Mouse (Mus musculus): ENCODE data around the gene March10. TPM values are rescaled to one million over a fixed set of nuclear protein-coding genes. Genes with fewer than 3 reads are reported as not detected.

Gene March10
- polyA plus RNA-seq, 1 experiment from 2014 or later = not detected

GRCm38 (mm10) chr11:105409408-105409807, 47.1 kb downstream of the March10 start:
- H3K9ac ChIP-seq (ENCODE audit: low read depth, low read length) = no peak overlapping the region
- H3K4me2 ChIP-seq (ENCODE audit: low read depth, low read length) = no peak overlapping the region
- no peaks in the 10 kb centered on the region for H3K9me3 ChIP-seq (replicated peaks; ENCODE audit: control insufficient read depth, low read length)
- H3K27ac ChIP-seq (ENCODE audit: low read length) = no peak overlapping the region
- no peak for ATAC-seq (ENCODE audit: low read depth)
- H3K4me3 ChIP-seq (ENCODE audit: low read depth, low read length) = no peak overlapping the region
- no peaks in the 10 kb centered on the region; the same call in 1 of the 2 replicates for H3K27me3 ChIP-seq (ENCODE audit: control insufficient read depth, insufficient read depth, low read depth, low read length)
- 71% methylated on average over 11 of the region's 11 CpGs for WGBS (ENCODE audit: insufficient replicate concordance)
- no peaks in the 10 kb centered on the region for H3K36me3 ChIP-seq (ENCODE audit: control insufficient read depth, insufficient read depth)
- H3K4me1 ChIP-seq (ENCODE audit: control insufficient read depth, low read depth, low read length) = no peaks in the 10 kb centered on the region

GRCm38 (mm10) chr11:105407846-105408441, 48.6 kb downstream of the March10 start:
- Histone ChIP-seq H3K27ac (ENCODE audit: low read length) (no peak overlapping the region), H3K4me2 (ENCODE audit: low read depth, low read length) (no peak overlapping the region), H3K36me3 (ENCODE audit: control insufficient read depth, insufficient read depth) (no peaks in the 10 kb centered on the region), H3K9ac (ENCODE audit: low read depth, low read length) (no peak overlapping the region), H3K4me3 (ENCODE audit: low read depth, low read length) (no peak overlapping the region), H3K9me3 (replicated peaks; ENCODE audit: control insufficient read depth, low read length) (no peaks in the 10 kb centered on the region), H3K4me1 (ENCODE audit: control insufficient read depth, low read depth, low read length) (no peaks in the 10 kb centered on the region), H3K27me3 (ENCODE audit: control insufficient read depth, insufficient read depth, low read depth, low read length) (no peaks in the 10 kb centered on the region; the same call in 1 of the 2 replicates)
- no peak for ATAC-seq (ENCODE audit: low read depth)
- WGBS (ENCODE audit: insufficient replicate concordance) = 60% methylated on average over 6 of the region's 6 CpGs

GRCm38 (mm10) chr11:105402355-105402754, 54.2 kb downstream of the March10 start:
- no peaks in the 10 kb centered on the region for H3K27me3 ChIP-seq (ENCODE audit: control insufficient read depth, insufficient read depth, low read depth, low read length)
- ATAC-seq (ENCODE audit: low read depth) = no peak
- H3K36me3 ChIP-seq (ENCODE audit: control insufficient read depth, insufficient read depth) = no peaks in the 10 kb centered on the region
- no peak overlapping the region for H3K4me2 ChIP-seq (ENCODE audit: low read depth, low read length)
- H3K27ac ChIP-seq (ENCODE audit: low read length) = no peak overlapping the region
- H3K9ac ChIP-seq (ENCODE audit: low read depth, low read length) = no peak overlapping the region
- no peaks in the 10 kb centered on the region for H3K9me3 ChIP-seq (replicated peaks; ENCODE audit: control insufficient read depth, low read length)
- H3K4me3 ChIP-seq (ENCODE audit: low read depth, low read length) = no peak overlapping the region
- 47% methylated on average over 9 of the region's 9 CpGs for WGBS (ENCODE audit: insufficient replicate concordance)
- no peaks in the 10 kb centered on the region for H3K4me1 ChIP-seq (ENCODE audit: control insufficient read depth, low read depth, low read length)

DNA sequence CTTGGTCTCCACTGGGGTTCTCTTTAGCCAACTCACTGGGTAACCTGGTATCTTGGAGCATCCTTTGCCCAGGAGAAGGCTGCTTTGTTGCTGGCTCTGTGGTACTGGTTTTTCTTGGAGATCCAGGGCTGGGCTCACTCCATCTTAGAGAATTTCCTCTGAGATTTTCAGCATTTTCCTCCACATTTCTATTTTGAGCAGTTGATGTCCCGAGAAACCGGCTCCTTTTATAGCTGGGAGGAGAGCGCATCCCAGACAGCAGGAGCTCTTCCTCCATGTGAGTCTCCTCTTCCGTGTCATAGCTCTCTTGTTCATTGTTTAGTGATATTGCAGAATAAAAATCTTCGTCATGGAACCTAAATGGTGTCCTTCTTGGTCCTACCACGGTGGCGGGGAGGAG, 66.2 kb downstream of the March10 start:
- no peak overlapping the region for H3K4me2 ChIP-seq (ENCODE audit: low read depth, low read length)
- no peaks in the 10 kb centered on the region for H3K27me3 ChIP-seq (ENCODE audit: control insufficient read depth, insufficient read depth, low read depth, low read length)
- H3K27ac ChIP-seq (ENCODE audit: low read length) = no peak overlapping the region
- no peak for ATAC-seq (ENCODE audit: low read depth)
- H3K4me3 ChIP-seq (ENCODE audit: low read depth, low read length) = no peak overlapping the region
- H3K9me3 ChIP-seq (replicated peaks; ENCODE audit: control insufficient read depth, low read length) = no peaks in the 10 kb centered on the region
- H3K36me3 ChIP-seq (ENCODE audit: control insufficient read depth, insufficient read depth) = no peaks in the 10 kb centered on the region
- 76% methylated on average over 7 of the region's 7 CpGs for WGBS (ENCODE audit: insufficient replicate concordance)
- no peaks in the 10 kb centered on the region; the same call in 1 of the 2 replicates for H3K4me1 ChIP-seq (ENCODE audit: control insufficient read depth, low read depth, low read length)
- H3K9ac ChIP-seq (ENCODE audit: low read depth, low read length) = no peak overlapping the region

DNA sequence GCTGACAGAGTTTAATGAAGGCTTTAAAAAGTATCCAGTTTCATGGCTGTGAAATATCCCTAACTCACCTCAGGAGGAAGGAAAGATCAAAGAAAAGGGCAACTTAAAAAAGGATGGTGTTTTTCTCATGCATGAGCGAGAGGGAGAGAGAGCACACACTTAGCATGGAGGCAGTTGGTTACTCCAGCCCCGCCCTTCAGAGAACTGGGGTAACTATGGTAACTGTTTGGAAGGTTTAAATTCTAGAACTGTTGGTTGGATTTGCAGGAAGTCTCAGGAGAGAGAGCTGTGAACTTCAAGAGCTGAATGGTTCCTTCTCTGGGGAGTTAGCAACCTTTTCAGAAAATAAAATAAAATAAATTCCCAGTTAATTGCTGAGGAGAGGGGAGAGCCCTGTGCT, 67.9 kb downstream of the March10 start:
- 43% methylated on average over 2 of the region's 2 CpGs for WGBS (ENCODE audit: insufficient replicate concordance)
- no peaks in the 10 kb centered on the region for H3K27me3 ChIP-seq (ENCODE audit: control insufficient read depth, insufficient read depth, low read depth, low read length)
- peaks cover 3% of the 10 kb centered on the region for H3K9me3 ChIP-seq (replicated peaks; ENCODE audit: control insufficient read depth, low read length)
- H3K4me2 ChIP-seq (ENCODE audit: low read depth, low read length) = no peak overlapping the region
- ATAC-seq (ENCODE audit: low read depth) = no peak
- no peaks in the 10 kb centered on the region; the same call in 1 of the 2 replicates for H3K4me1 ChIP-seq (ENCODE audit: control insufficient read depth, low read depth, low read length)
- H3K9ac ChIP-seq (ENCODE audit: low read depth, low read length) = no peak overlapping the region
- no peak overlapping the region for H3K4me3 ChIP-seq (ENCODE audit: low read depth, low read length)
- no peak overlapping the region for H3K27ac ChIP-seq (ENCODE audit: low read length)
- H3K36me3 ChIP-seq (ENCODE audit: control insufficient read depth, insufficient read depth) = no peaks in the 10 kb centered on the region

- Histone ChIP-seq H3K27me3 (ENCODE audit: control insufficient read depth, insufficient read depth, low read depth, low read length) (no peaks in the 10 kb centered on the region), H3K9ac (ENCODE audit: low read depth, low read length) (no peak overlapping the region), H3K4me2 (ENCODE audit: low read depth, low read length) (no peak overlapping the region), H3K27ac (ENCODE audit: low read length) (no peak overlapping the region), H3K36me3 (ENCODE audit: control insufficient read depth, insufficient read depth) (no peaks in the 10 kb centered on the region), H3K4me1 (ENCODE audit: control insufficient read depth, low read depth, low read length) (no peaks in the 10 kb centered on the region), H3K4me3 (ENCODE audit: low read depth, low read length) (no peak overlapping the region), H3K9me3 (replicated peaks; ENCODE audit: control insufficient read depth, low read length) (peaks cover 3% of the 10 kb centered on the region)
- 87% methylated on average over 9 of the region's 9 CpGs for WGBS (ENCODE audit: insufficient replicate concordance)
- no peak for ATAC-seq (ENCODE audit: low read depth)
Observed at GRCm38 (mm10) chr11:105385266-105385665, 71.3 kb downstream of the March10 start.

DNA sequence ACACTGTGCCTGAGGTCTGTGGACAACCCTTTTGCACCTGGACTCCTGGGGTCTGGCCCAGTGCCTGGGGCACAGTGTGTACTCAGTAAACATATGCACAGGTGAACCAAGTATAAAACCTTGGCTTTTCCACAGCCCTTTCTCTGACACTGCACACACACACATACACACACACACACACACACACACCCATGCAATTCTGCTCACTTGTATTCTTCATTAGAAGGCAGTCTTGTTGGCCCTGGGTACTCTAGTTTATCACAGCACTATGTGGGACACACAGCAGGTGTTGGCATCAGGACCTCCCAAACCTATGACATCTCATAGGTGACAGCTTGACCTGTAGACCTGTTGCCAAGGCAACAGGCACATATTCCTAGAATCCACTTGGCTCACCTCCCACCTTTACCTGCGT, 80.7 kb downstream of the March10 start:
- Histone ChIP-seq H3K9me3 (replicated peaks; ENCODE audit: control insufficient read depth, low read length) (no peaks in the 10 kb centered on the region), H3K36me3 (ENCODE audit: control insufficient read depth, insufficient read depth) (no peaks in the 10 kb centered on the region), H3K27me3 (ENCODE audit: control insufficient read depth, insufficient read depth, low read depth, low read length) (no peaks in the 10 kb centered on the region), H3K4me3 (ENCODE audit: low read depth, low read length) (no peak overlapping the region), H3K4me1 (ENCODE audit: control insufficient read depth, low read depth, low read length) (peaks cover 18% of the 10 kb centered on the region), H3K9ac (ENCODE audit: low read depth, low read length) (no peak overlapping the region), H3K4me2 (ENCODE audit: low read depth, low read length) (no peak overlapping the region), H3K27ac (ENCODE audit: low read length) (no peak overlapping the region)
- 61% methylated on average over 1 of the region's 1 CpGs for WGBS (ENCODE audit: insufficient replicate concordance)
- ATAC-seq (ENCODE audit: low read depth) = no peak

DNA sequence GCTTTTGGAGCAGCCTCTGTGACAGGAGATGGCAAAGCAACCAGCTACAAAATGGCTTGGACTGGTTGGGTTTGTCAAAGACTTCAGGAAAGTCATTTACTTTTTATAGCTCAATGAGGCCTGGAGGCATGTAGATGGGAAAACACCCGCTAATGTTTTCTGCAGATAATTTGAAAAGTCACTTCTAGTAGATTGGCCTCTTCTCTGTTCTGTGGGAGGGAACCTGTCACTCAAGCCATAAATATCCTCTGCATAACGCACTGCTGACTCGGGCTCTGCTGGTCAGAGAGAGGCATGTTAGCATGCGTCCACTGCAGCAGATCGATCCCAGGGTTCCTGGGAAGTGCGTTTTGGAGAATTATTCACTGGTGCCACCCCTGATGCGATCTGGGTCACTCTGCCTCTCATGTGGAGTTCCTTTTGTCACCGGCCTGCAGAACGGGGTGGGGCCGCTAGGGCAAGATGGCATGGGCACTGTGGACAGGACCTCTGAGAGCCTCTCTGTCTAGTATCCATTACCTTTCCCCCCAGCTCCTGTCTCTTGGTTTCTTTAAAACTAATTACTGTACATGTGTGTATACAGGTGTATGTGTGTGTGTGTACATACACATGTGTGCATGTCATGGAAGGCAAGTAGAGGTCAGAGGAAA, 81.9 kb downstream of the March10 start:
- 35% methylated on average over 10 of the region's 10 CpGs for WGBS (ENCODE audit: insufficient replicate concordance)
- H3K9ac ChIP-seq (ENCODE audit: low read depth, low read length) = no peak overlapping the region

GRCm38 (mm10) chr11:105373881-105374280, 82.7 kb downstream of the March10 start:
- no peaks in the 10 kb centered on the region for H3K9me3 ChIP-seq (replicated peaks; ENCODE audit: control insufficient read depth, low read length)
- no peaks in the 10 kb centered on the region for H3K27me3 ChIP-seq (ENCODE audit: control insufficient read depth, insufficient read depth, low read depth, low read length)
- ATAC-seq (ENCODE audit: low read depth) = no peak
- no peaks in the 10 kb centered on the region for H3K36me3 ChIP-seq (ENCODE audit: control insufficient read depth, insufficient read depth)
- no peak overlapping the region for H3K4me3 ChIP-seq (ENCODE audit: low read depth, low read length)
- no peak overlapping the region for H3K4me2 ChIP-seq (ENCODE audit: low read depth, low read length)
- no peak overlapping the region for H3K9ac ChIP-seq (ENCODE audit: low read depth, low read length)
- H3K27ac ChIP-seq (ENCODE audit: low read length) = 0 out of 2 replicates have a peak overlapping the region, but pooled peaks have one; percentile 12
- peaks cover 18% of the 10 kb centered on the region for H3K4me1 ChIP-seq (ENCODE audit: control insufficient read depth, low read depth, low read length)
- whole genome bisulfite sequencing (ENCODE audit: insufficient replicate concordance) = 58% methylated on average over 8 of the region's 8 CpGs

More for the DNA sequence above, 81.9 kb downstream of the March10 start:
- no peak overlapping the region for H3K27ac ChIP-seq (ENCODE audit: low read length)
- H3K9me3 ChIP-seq (replicated peaks; ENCODE audit: control insufficient read depth, low read length) = no peaks in the 10 kb centered on the region
- no peaks in the 10 kb centered on the region for H3K27me3 ChIP-seq (ENCODE audit: control insufficient read depth, insufficient read depth, low read depth, low read length)
- no peak overlapping the region for H3K4me2 ChIP-seq (ENCODE audit: low read depth, low read length)
- H3K4me3 ChIP-seq (ENCODE audit: low read depth, low read length) = no peak overlapping the region
- peak; percentile 50 for ATAC-seq (ENCODE audit: low read depth)
- H3K4me1 ChIP-seq (ENCODE audit: control insufficient read depth, low read depth, low read length) = peaks cover 18% of the 10 kb centered on the region
- H3K36me3 ChIP-seq (ENCODE audit: control insufficient read depth, insufficient read depth) = no peaks in the 10 kb centered on the region

Data from liver, embryonic 16.5 days (tissue).